Mouse (Mus musculus) olfactory bulb, adult 2 months (tissue): ENCODE data around the gene Stra6.

Experiments used
- CTCF ChIP-seq: fragments of 200-500 bp; IDR thresholded peaks from 2 replicates; pipeline ENCODE4 v1.5.1; 2012; ENCODE audit warnings: low read depth, mild to moderate bottlenecking, low read length, moderate library complexity; ENCODE audit not compliant: insufficient read depth
- POLR2A ChIP-seq: fragments of 200-500 bp; IDR thresholded peaks from 2 replicates; pipeline ENCODE4 v1.6.1; 2012; ENCODE audit warnings: mild to moderate bottlenecking, low read depth, low read length, moderate library complexity; ENCODE audit not compliant: insufficient read depth

DNA sequence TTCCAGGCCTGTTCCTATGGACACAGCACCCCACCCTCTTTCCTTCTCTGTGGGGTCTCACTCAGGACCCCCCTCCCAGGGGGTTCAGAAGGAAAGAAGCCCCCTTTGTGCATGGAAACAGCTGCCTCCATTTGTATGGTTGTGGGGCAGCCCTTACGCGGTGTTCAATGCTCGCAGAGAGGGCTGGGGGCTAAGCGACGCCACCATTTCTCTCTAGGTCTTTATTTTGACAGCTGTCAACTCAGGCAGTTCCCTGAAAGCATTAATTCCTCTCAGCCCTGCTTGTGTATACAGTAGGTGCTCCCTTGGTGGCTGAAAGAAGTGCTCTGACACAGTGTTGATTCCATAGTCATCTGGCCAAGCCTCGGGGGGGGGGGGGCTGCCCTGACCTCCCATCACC lies 40.1 kb downstream of the Stra6 start:
- TF ChIP-seq POLR2A (no peak), CTCF (no peak)
